Mouse (Mus musculus): ENCODE data around the gene Trpv4. TPM values are rescaled to one million over a fixed set of nuclear protein-coding genes. Genes with fewer than 3 reads are reported as not detected.

Gene Trpv4
- polyA plus RNA-seq (2014; fragmentation: Illumina TruSeq; extraction: RNeasy Lipid Tissue Mini Kit (QIAGEN cat#74804); ENCODE audit: low read depth, low replicate concordance) = 3.9 TPM

DNA sequence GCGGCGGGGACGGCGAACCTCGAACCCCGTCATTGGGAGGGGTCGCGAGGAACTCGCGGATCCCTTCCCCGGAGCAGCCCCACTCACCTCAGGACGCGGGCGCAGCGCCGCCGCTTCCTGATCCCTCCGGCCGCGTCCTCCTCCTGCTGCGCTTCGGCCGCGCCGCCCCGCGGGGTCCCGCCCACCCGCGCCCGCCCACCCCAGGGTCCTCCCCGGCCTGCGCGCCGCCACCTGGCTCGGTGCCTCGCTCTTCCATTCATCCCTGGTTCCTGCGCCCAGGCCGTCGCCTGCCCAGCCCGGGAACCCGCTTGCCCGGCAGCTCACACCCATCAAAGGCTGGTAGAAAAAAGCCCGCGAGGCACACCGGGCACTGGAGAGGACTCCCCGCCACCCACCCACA is at the start of gene Trpv4:
Trpv4 (minus strand) TSS at position 167 of the 400 bp plus-strand sequence.

GRCm38 (mm10) chr5:114707265-114708068 is 49.2 kb upstream of the Trpv4 start, which contains the start of gene Tchp:
TSS of gene Tchp (plus strand) at chr5:114707760.

GRCm38 (mm10) chr5:114690633-114691567 is 32.7 kb upstream of the Trpv4 start, which contains the start of gene Gltp:
TSS of gene Gltp (minus strand) at chr5:114690984.

Other genes starting within 250 kb of the Trpv4 start
- 33.6 TPM for gene Mmab, start 214.4 kb downstream of the Trpv4 start, polyA plus RNA-seq (2014; fragmentation: Illumina TruSeq; extraction: RNeasy Lipid Tissue Mini Kit (QIAGEN cat#74804); ENCODE audit: low read depth, low replicate concordance)
- 10.8 TPM for gene Mvk, start 214.2 kb downstream of the Trpv4 start, polyA plus RNA-seq (2014; fragmentation: Illumina TruSeq; extraction: RNeasy Lipid Tissue Mini Kit (QIAGEN cat#74804); ENCODE audit: low read depth, low replicate concordance)
- gene Fam222a, start 90.4 kb downstream of the Trpv4 start, polyA plus RNA-seq (2014; fragmentation: Illumina TruSeq; extraction: RNeasy Lipid Tissue Mini Kit (QIAGEN cat#74804); ENCODE audit: low read depth, low replicate concordance) = 2.4 TPM
- 29.4 TPM for gene Gltp, start 32.6 kb upstream of the Trpv4 start, polyA plus RNA-seq (2014; fragmentation: Illumina TruSeq; extraction: RNeasy Lipid Tissue Mini Kit (QIAGEN cat#74804); ENCODE audit: low read depth, low replicate concordance)
- 7.2 TPM for gene Tchp, start 49.3 kb upstream of the Trpv4 start, polyA plus RNA-seq (2014; fragmentation: Illumina TruSeq; extraction: RNeasy Lipid Tissue Mini Kit (QIAGEN cat#74804); ENCODE audit: low read depth, low replicate concordance)
- 26.1 TPM for gene Ankrd13a, start 116.3 kb upstream of the Trpv4 start, polyA plus RNA-seq (2014; fragmentation: Illumina TruSeq; extraction: RNeasy Lipid Tissue Mini Kit (QIAGEN cat#74804); ENCODE audit: low read depth, low replicate concordance)
- 25.9 TPM for gene Git2, start 117.1 kb upstream of the Trpv4 start, polyA plus RNA-seq (2014; fragmentation: Illumina TruSeq; extraction: RNeasy Lipid Tissue Mini Kit (QIAGEN cat#74804); ENCODE audit: low read depth, low replicate concordance)
- 4.4 TPM for gene 1500011B03Rik, start 165.0 kb upstream of the Trpv4 start, polyA plus RNA-seq (2014; fragmentation: Illumina TruSeq; extraction: RNeasy Lipid Tissue Mini Kit (QIAGEN cat#74804); ENCODE audit: low read depth, low replicate concordance)
- gene 4930519G04Rik, start 195.2 kb upstream of the Trpv4 start, polyA plus RNA-seq (2014; fragmentation: Illumina TruSeq; extraction: RNeasy Lipid Tissue Mini Kit (QIAGEN cat#74804); ENCODE audit: low read depth, low replicate concordance) = not detected
- not detected for gene Gm9936, start 200.3 kb upstream of the Trpv4 start, polyA plus RNA-seq (2014; fragmentation: Illumina TruSeq; extraction: RNeasy Lipid Tissue Mini Kit (QIAGEN cat#74804); ENCODE audit: low read depth, low replicate concordance)
- gene Oasl2, start 238.5 kb upstream of the Trpv4 start, polyA plus RNA-seq (2014; fragmentation: Illumina TruSeq; extraction: RNeasy Lipid Tissue Mini Kit (QIAGEN cat#74804); ENCODE audit: low read depth, low replicate concordance) = 20.4 TPM